Mouse (Mus musculus) kidney, embryonic 15.5 days (tissue): ENCODE data around the gene Gm45837. TPM values are rescaled to one million over a fixed set of nuclear protein-coding genes. Genes with fewer than 3 reads are reported as not detected.

Source experiments
- ATAC-seq: fragments of 200-750 bp; cut with Nextera tagmentation; replicated peaks from 2 replicates; pipeline ENCODE4 v1.8.0; 2017; ENCODE audit warnings: moderate TSS enrichment; ENCODE audit not compliant: low FRiP score
- H3K27ac ChIP-seq: fragments of 300-500 bp; sonication (generic); 2 replicates; pipeline ENCODE4 v1.5.1; 2015; ENCODE audit warnings: mild to moderate bottlenecking, inconsistent platforms
- H3K27me3 ChIP-seq: fragments of 300-500 bp; sonication (generic); 2 replicates; pipeline ENCODE4 v1.6.1; 2015; ENCODE audit warnings: inconsistent platforms
- H3K36me3 ChIP-seq: fragments of 300-500 bp; sonication (generic); 2 replicates; pipeline ENCODE4 v1.6.1; 2015; ENCODE audit warnings: inconsistent platforms
- H3K4me1 ChIP-seq: fragments of 300-500 bp; sonication (generic); 2 replicates; pipeline ENCODE4 v1.6.1; 2015; ENCODE audit warnings: inconsistent platforms
- H3K4me2 ChIP-seq: fragments of 300-500 bp; sonication (generic); 2 replicates; pipeline ENCODE4 v1.6.1; 2015; ENCODE audit warnings: moderate library complexity, mild to moderate bottlenecking, inconsistent platforms
- H3K4me3 ChIP-seq: fragments of 300-500 bp; sonication (generic); replicated peaks from 2 replicates; pipeline ENCODE4 v1.5.1; 2015; ENCODE audit warnings: mild to moderate bottlenecking, inconsistent platforms
- H3K9ac ChIP-seq: fragments of 300-500 bp; sonication (generic); 2 replicates; pipeline ENCODE4 v1.6.1; 2015; ENCODE audit warnings: mild to moderate bottlenecking, inconsistent platforms
- H3K9me3 ChIP-seq: fragments of 300-500 bp; sonication (generic); replicated peaks from 2 replicates; pipeline ENCODE4 v1.6.1; 2016; ENCODE audit warnings: inconsistent platforms
- whole genome bisulfite sequencing: fragments of 180-500 bp; shearing (Covaris S2); methylation state at CpG from one replicate; pipeline ENCODE4 v1.1.7; 2015; ENCODE audit warnings: mixed read lengths; 5-methylcytosine and 5-hydroxymethylcytosine counted together
- polyA plus RNA-seq: library from polyadenylated mRNA; unstranded; fragments of >200 nt; fragmentation: Nextera tagmentation; extraction: Ambion mirVana; gene quantifications from 2 replicates; pipeline ENCODE4 v1.2.1, GENCODE M21; 2015

The Gm45837 gene
- polyA plus RNA-seq, 1 experiment from 2014 or later: 0.21 TPM

GRCm38 (mm10) chr7:101472598-101473558 lies 62.2 kb downstream of the Gm45837 start:
- WGBS: 50% methylated on average over 10 of the region's 10 CpGs
- H3K9ac ChIP-seq: no peak overlapping the region
- no peak overlapping the region for H3K27ac ChIP-seq
- no peak overlapping the region for H3K4me2 ChIP-seq
- no peaks in the 10 kb centered on the region for H3K36me3 ChIP-seq
- no peak for ATAC-seq
- peaks cover 21% of the 10 kb centered on the region for H3K4me1 ChIP-seq
- no peaks in the 10 kb centered on the region for H3K27me3 ChIP-seq
- no peaks in the 10 kb centered on the region for H3K9me3 ChIP-seq
- H3K4me3 ChIP-seq: no peak overlapping the region

DNA sequence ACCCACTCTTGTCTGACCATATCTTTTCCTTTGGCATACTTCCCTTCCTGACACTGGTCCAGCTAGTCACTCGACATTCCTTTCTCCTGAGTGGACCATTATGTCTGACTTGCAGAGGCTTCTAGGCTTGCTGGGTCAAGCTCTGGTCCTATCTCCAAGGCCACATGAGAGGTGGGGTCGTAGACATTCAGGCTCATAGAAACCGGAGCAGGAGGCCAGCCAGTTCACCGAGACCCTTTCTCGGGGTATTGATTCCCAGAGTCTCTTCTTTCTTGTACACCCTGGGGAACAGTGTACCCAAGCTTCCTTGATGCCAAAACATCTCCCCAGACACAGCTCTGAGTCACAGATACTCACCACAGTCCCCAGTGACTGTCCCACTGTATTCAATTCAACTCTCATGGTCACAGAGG lies 63.7 kb downstream of the Gm45837 start:
- Histone ChIP-seq H3K27me3 (no peaks in the 10 kb centered on the region), H3K4me3 (no peak overlapping the region), H3K4me1 (peaks cover 21% of the 10 kb centered on the region), H3K36me3 (no peaks in the 10 kb centered on the region), H3K9ac (no peak overlapping the region), H3K4me2 (no peak overlapping the region), H3K27ac (no peak overlapping the region), H3K9me3 (no peaks in the 10 kb centered on the region)
- no peak for ATAC-seq
- 80% methylated on average over 5 of the region's 5 CpGs for WGBS

GRCm38 (mm10) chr7:101476028-101476427 lies 65.3 kb downstream of the Gm45837 start:
- no peaks in the 10 kb centered on the region for H3K27me3 ChIP-seq
- peaks cover 32% of the 10 kb centered on the region for H3K4me1 ChIP-seq
- H3K9me3 ChIP-seq: no peaks in the 10 kb centered on the region
- H3K36me3 ChIP-seq: no peaks in the 10 kb centered on the region
- ATAC-seq: no peak
- 74% methylated on average over 3 of the region's 3 CpGs for WGBS
- no peak overlapping the region for H3K4me3 ChIP-seq
- no peak overlapping the region for H3K4me2 ChIP-seq
- no peak overlapping the region for H3K9ac ChIP-seq
- no peak overlapping the region for H3K27ac ChIP-seq

DNA sequence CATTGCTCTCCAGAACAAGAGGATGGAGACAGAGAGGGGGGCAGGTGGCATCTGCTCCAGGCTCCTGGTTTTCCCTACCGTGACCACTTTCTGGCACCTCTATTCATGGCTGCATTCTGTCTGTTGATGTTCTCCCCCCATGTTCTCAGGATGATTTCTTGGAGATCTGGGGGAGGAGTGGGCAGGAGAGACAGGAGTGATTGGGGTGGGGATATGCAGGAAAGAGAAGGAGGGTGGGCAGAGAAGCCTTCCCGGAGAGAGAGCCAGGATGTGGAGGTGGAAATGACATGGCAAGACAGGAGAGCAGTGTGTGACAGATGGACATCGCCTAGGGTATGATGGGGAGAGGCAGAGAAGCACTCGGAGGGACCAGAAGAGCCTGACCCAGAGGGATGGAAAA lies 65.8 kb downstream of the Gm45837 start:
- Histone ChIP-seq H3K4me2 (no peak overlapping the region), H3K9me3 (no peaks in the 10 kb centered on the region), H3K36me3 (no peaks in the 10 kb centered on the region), H3K27ac (no peak overlapping the region), H3K27me3 (no peaks in the 10 kb centered on the region), H3K4me1 (peaks cover 36% of the 10 kb centered on the region), H3K4me3 (no peak overlapping the region), H3K9ac (no peak overlapping the region)
- 30% methylated on average over 4 of the region's 4 CpGs for WGBS
- no peak for ATAC-seq

DNA sequence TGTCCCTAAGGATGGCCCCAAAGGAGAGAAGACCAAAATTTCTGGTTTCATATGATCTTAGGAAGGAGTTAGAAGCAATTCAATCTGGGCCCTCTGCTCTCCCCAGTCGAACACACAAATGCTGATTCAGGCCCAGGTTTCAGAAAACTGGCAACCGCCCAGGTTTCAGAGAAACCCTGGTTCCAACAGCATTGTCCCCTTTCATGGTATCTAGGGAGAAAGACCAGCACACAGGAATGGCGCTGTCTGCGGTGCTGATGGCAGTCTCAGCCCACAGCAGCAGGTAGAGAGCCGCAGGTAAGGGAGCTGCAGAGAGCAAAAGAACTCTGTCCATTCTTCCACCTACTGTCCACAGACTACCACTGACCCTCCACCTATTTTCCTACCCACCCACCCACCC lies 66.5 kb downstream of the Gm45837 start:
- Histone ChIP-seq H3K9ac (no peak overlapping the region), H3K27me3 (no peaks in the 10 kb centered on the region), H3K27ac (no peak overlapping the region), H3K36me3 (no peaks in the 10 kb centered on the region), H3K9me3 (no peaks in the 10 kb centered on the region), H3K4me3 (no peak overlapping the region), H3K4me2 (no peak overlapping the region), H3K4me1 (peaks cover 40% of the 10 kb centered on the region)
- WGBS: 45% methylated on average over 5 of the region's 5 CpGs
- no peak for ATAC-seq

DNA sequence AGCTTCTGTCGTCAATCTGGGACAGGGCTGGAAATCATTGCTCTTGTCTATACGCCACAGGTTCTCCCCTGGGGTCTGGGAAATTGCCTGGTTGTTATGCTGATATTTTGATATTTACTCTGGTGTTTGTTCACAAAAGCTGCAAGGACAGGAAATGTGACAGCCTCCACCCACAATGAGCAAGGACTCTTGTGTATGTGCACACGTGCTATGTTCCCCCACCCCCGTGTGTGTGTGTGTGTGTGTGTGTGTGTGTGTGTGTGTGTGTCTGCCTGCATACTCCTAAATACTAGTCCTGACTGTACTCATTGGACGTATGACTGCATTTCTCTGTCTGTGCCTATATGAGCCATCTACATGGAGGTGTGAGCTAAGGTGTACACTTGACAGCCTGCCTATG lies 67.4 kb downstream of the Gm45837 start:
- ATAC-seq: no peak
- WGBS: 67% methylated on average over 5 of the region's 5 CpGs

DNA sequence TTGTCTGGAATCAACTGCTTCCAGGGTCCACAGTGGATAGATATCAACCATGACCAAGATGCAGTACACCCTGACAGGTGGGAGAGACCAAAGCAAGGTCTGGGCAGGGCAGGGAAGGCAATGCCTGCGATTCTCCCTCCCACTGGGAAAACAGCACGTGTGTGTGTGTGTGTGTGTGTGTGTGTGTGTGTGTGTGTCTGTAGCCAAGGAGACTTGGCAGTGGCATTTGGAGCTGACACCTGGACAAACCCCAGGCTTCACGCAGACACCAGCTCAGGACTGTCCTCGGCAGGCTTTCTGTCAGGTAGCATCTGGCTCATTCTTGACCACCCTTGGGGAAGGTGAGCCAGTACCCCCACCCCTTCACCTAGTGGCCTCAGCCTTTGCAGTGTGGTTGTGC lies 69.2 kb downstream of the Gm45837 start:
- no peak overlapping the region for H3K27ac ChIP-seq
- peaks cover 53% of the 10 kb centered on the region for H3K4me1 ChIP-seq
- 80% methylated on average over 4 of the region's 4 CpGs for WGBS
- no peaks in the 10 kb centered on the region for H3K36me3 ChIP-seq
- H3K27me3 ChIP-seq: no peaks in the 10 kb centered on the region
- ATAC-seq: no peak
- no peaks in the 10 kb centered on the region for H3K9me3 ChIP-seq
- H3K4me3 ChIP-seq: no peak overlapping the region
- H3K4me2 ChIP-seq: no peak overlapping the region
- no peak overlapping the region for H3K9ac ChIP-seq

More for the DNA sequence above, 67.4 kb downstream of the Gm45837 start:
- H3K4me3 ChIP-seq: no peak overlapping the region
- no peak overlapping the region for H3K9ac ChIP-seq
- no peak overlapping the region for H3K27ac ChIP-seq
- peaks cover 44% of the 10 kb centered on the region for H3K4me1 ChIP-seq
- no peaks in the 10 kb centered on the region for H3K9me3 ChIP-seq
- H3K36me3 ChIP-seq: no peaks in the 10 kb centered on the region
- no peaks in the 10 kb centered on the region for H3K27me3 ChIP-seq
- no peak overlapping the region for H3K4me2 ChIP-seq

- no peak; the same call in 1 of the 2 replicates for ATAC-seq
- peak overlapping the region; percentile 63; the same call in 1 of the 2 replicates for H3K27ac ChIP-seq
- no peaks in the 10 kb centered on the region for H3K27me3 ChIP-seq
- 36% methylated on average over 6 of the region's 6 CpGs for WGBS
- H3K4me2 ChIP-seq: no peak overlapping the region
- no peak overlapping the region for H3K4me3 ChIP-seq
- no peaks in the 10 kb centered on the region for H3K9me3 ChIP-seq
- no peak overlapping the region for H3K9ac ChIP-seq
- H3K36me3 ChIP-seq: no peaks in the 10 kb centered on the region
- peaks cover 53% of the 10 kb centered on the region for H3K4me1 ChIP-seq
Measured at GRCm38 (mm10) chr7:101480671-101481070, 70.0 kb downstream of the Gm45837 start.

- Histone ChIP-seq H3K27ac (peak overlapping the region; percentile 63), H3K9ac (no peak overlapping the region), H3K4me3 (no peak overlapping the region), H3K4me2 (no peak overlapping the region), H3K36me3 (no peaks in the 10 kb centered on the region), H3K27me3 (no peaks in the 10 kb centered on the region), H3K9me3 (no peaks in the 10 kb centered on the region), H3K4me1 (peaks cover 42% of the 10 kb centered on the region)
- peak; percentile 74 for ATAC-seq
- 22% methylated on average over 8 of the region's 8 CpGs for WGBS
Measured at GRCm38 (mm10) chr7:101481872-101482498, 71.3 kb downstream of the Gm45837 start.

DNA sequence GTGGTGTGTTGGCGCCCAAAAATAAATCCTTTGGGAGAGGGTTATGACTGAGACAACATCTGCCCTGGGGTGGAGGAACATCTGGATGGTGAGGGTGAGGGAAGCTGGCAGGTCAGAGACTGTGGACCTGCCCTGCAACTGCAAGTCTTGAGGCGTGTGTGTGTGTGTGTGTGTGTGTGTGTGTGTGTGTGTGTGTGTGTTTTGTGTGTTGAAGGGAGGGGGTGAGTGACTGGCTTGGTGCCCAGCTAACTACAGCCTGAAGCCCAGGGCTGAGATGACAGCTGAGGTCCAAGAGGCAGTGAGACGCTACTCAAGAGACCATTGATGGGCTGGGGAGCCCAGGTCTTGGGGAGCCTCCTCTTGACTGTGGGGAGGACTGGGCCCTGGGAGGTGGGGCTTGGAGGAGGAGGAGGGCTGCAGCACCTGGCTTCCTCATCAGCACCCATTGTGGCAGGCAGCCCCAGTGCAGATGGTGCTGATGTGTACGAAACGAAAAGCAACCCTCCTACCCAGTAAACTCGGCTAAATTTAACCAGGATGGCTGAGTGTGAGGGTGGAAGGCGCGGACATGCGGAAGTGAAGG lies 71.9 kb downstream of the Gm45837 start:
- peaks cover 41% of the 10 kb centered on the region for H3K4me1 ChIP-seq
- no peaks in the 10 kb centered on the region for H3K27me3 ChIP-seq
- H3K9me3 ChIP-seq: no peaks in the 10 kb centered on the region
- ATAC-seq: peak; percentile 71
- 40% methylated on average over 9 of the region's 9 CpGs for WGBS
- H3K4me2 ChIP-seq: no peak overlapping the region
- H3K27ac ChIP-seq: peak overlapping the region; percentile 68
- H3K4me3 ChIP-seq: no peak overlapping the region
- no peaks in the 10 kb centered on the region for H3K36me3 ChIP-seq
- H3K9ac ChIP-seq: no peak overlapping the region

DNA sequence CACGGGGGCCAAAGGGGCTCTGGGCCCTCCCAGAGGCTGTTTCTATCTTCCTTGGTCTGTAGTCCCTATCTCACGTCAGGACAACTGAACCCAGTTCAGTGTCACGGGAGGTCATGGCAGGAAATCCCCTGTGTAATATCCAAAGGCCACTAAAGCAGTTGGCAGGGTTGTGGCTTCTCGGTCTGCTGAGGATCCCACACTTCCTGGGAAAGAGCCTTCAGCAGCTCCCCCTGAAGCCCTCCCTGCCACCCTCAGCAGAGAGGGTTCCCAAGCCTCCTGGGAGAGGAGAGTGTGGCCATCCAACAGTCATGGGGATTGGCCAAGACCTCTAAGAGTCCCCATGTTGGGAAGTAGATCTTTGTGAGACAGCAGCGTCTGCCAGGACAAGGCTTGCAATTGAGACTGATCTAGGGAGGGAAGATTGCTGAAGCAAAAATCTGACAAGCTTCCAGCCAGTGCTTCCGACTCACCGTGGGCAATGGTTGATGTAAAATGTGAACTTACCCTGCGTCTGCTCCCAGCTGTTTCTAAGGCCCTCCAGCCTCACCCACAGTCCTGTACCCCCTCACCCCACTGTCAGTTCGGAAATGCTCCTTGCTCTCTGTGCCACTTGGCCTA lies 72.9 kb downstream of the Gm45837 start:
- H3K9ac ChIP-seq: no peak overlapping the region
- no peaks in the 10 kb centered on the region for H3K36me3 ChIP-seq
- peak overlapping the region; percentile 68 for H3K27ac ChIP-seq
- H3K9me3 ChIP-seq: no peaks in the 10 kb centered on the region
- WGBS: 51% methylated on average over 9 of the region's 9 CpGs
- no peak for ATAC-seq
- H3K4me1 ChIP-seq: peaks cover 41% of the 10 kb centered on the region
- no peak overlapping the region for H3K4me3 ChIP-seq
- no peaks in the 10 kb centered on the region for H3K27me3 ChIP-seq
- no peak overlapping the region for H3K4me2 ChIP-seq

- Histone ChIP-seq H3K27me3 (no peaks in the 10 kb centered on the region), H3K9ac (no peak overlapping the region), H3K4me3 (no peak overlapping the region), H3K36me3 (no peaks in the 10 kb centered on the region), H3K4me1 (peaks cover 19% of the 10 kb centered on the region), H3K27ac (no peak overlapping the region), H3K4me2 (no peak overlapping the region), H3K9me3 (no peaks in the 10 kb centered on the region)
- WGBS: 73% methylated on average over 5 of the region's 5 CpGs
- ATAC-seq: no peak
Measured at GRCm38 (mm10) chr7:101487102-101487501, 76.4 kb downstream of the Gm45837 start.
